Mouse (Mus musculus) heart, adult 2 months (tissue): ENCODE measurements around the gene Arhgef10l. TPM values are rescaled to one million over a fixed set of nuclear protein-coding genes. Genes with fewer than 3 reads are reported as not detected.
A peak's percentile ranks its signal among the peaks of the same experiment; 100 is the strongest.
"Not testable (repeated sequence)": the region's sequence is repeated elsewhere in the genome, so short reads cannot be mapped to it uniquely, and the experiment has no call there.

Experiments used
- DNase-seq, 2 experiments: peaks; one replicate each; pipeline ENCODE4 v3.0.0; 2021
- H3K27ac ChIP-seq: fragments of 200-600 bp; 2 replicates; pipeline ENCODE4 v1.8.1; 2022
- H3K27me3 ChIP-seq: fragments of 200-500 bp; 2 replicates; pipeline ENCODE4 v1.6.1; 2012; ENCODE audit warnings: mild to moderate bottlenecking, low read length, inconsistent platforms, mixed read lengths; ENCODE audit not compliant: control insufficient read depth, insufficient read depth
- H3K36me3 ChIP-seq: fragments of 200-500 bp; 2 replicates; pipeline ENCODE4 v1.6.1; 2012; ENCODE audit warnings: low read length, inconsistent platforms; ENCODE audit not compliant: control insufficient read depth, insufficient read depth
- H3K4me1 ChIP-seq: fragments of 200-500 bp; 2 replicates; pipeline ENCODE4 v1.6.1; 2011; ENCODE audit warnings: low read length; ENCODE audit not compliant: control insufficient read depth, insufficient read depth
- H3K4me3 ChIP-seq: fragments of 200-600 bp; 2 replicates; pipeline ENCODE4 v1.8.1; 2022
- H3K79me2 ChIP-seq: fragments of 200-500 bp; replicated peaks from 2 replicates; pipeline ENCODE4 v1.6.1; 2012; ENCODE audit warnings: mild to moderate bottlenecking, inconsistent platforms, low read length, moderate library complexity, mixed read lengths; ENCODE audit not compliant: control insufficient read depth, insufficient read depth
- H3K9ac ChIP-seq: fragments of 200-500 bp; 2 replicates; pipeline ENCODE4 v1.6.1; 2012; ENCODE audit warnings: low read depth, mild to moderate bottlenecking, control low read depth, inconsistent platforms, low read length, mixed read lengths
- CTCF ChIP-seq: fragments of 200-600 bp; IDR thresholded peaks from 2 replicates; pipeline ENCODE4 v1.8.1; 2022; ENCODE audit warnings: antibody characterized with exemption, mild to moderate bottlenecking, moderate library complexity
- EP300 ChIP-seq: fragments of 200-500 bp; IDR thresholded peaks from 2 replicates; pipeline ENCODE4 v1.6.1; 2011; ENCODE audit warnings: low read depth, low read length, control low read depth; ENCODE audit not compliant: insufficient read depth
- POLR2A ChIP-seq: fragments of 200-500 bp; IDR thresholded peaks from 2 replicates; pipeline ENCODE4 v1.6.1; 2011; ENCODE audit warnings: mild to moderate bottlenecking, low read depth, low read length, control low read depth; ENCODE audit not compliant: insufficient read depth
- WGBS: fragments of 180-500 bp; shearing (Covaris S2); methylation state at CpG from one replicate; pipeline ENCODE4 v1.1.7; 2018; 5-methylcytosine and 5-hydroxymethylcytosine counted together
- intact Hi-C: fragments of 180-260 bp; cut with DNase I; formaldehyde crosslinking; loops from one replicate; pipeline ENCODE4 v1.15.1; 2025
- polyA plus RNA-seq: library from polyadenylated mRNA; depleted of rRNA; stranded (reverse); fragments of >200 nt; gene quantifications from 2 replicates; pipeline ENCODE4 v1.2.3, GENCODE M21; 2012
- total RNA-seq, 2 experiments: library from RNA; stranded (reverse); gene quantifications; 2 replicates each; pipeline ENCODE4 v1.2.3; 2021

The Arhgef10l gene
- total and polyA plus RNA-seq, 3 experiments, result 54.7 to 74.4 (median 61.0) TPM

DNA sequence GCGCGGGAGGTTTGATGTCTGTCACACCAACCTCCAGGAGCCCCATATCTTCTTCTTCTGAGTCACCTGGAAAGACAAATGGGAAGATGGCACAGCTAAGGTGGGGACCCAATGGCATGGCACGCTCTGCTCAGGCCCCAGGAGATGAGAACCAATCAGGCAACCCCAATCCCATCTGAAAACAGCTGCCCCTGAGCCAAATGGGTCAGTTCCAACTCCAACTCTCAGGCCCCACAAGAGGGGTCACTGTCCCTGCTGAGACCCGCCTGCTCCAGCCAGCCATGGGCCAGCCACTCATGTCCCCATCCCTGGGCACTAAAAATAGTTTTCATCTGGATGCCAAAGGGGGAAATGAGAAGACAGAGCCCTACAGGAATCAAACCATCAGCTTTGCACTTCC is 84.9 kb downstream of the Arhgef10l start:
- Histone ChIP-seq H3K4me3 (peak overlapping the region; percentile 51), H3K36me3 (no peaks in the 10 kb centered on the region), H3K27ac (peak overlapping the region; percentile 92), H3K4me1 (no peaks in the 10 kb centered on the region), H3K9ac (no peak overlapping the region), H3K79me2 (no peaks in the 10 kb centered on the region), H3K27me3 (no peaks in the 10 kb centered on the region)
- WGBS, result 67% methylated on average over 4 of the region's 4 CpGs
- DNase-seq, result peak; percentile 30 to 42
- intact Hi-C loops, result no loop called here
- no peak for TF ChIP-seq EP300
- TF ChIP-seq CTCF, result no peak
- no peak for TF ChIP-seq POLR2A

DNA sequence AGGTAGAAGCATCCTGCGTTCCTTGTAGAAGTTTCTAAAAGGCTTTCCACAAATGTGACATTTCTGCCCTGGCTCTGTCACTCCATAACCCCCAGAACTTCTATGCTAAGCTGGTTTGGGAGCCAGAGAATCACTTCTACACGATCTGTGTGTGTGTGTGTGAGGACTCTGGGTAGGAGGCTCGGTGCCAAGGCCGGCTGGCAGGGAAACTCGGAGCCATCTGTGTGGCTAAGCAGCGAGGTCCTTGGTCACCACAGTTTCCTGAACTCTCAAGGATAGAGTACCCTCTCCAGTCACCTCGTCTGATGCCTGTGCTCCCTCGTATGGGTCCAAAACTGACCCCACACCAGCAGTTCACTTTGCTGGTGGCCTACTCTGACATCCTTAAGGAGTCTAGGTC is 86.2 kb downstream of the Arhgef10l start:
- Histone ChIP-seq H3K9ac (no peak overlapping the region), H3K79me2 (no peaks in the 10 kb centered on the region), H3K27ac (no peak overlapping the region), H3K4me1 (no peaks in the 10 kb centered on the region), H3K27me3 (no peaks in the 10 kb centered on the region), H3K4me3 (no peak overlapping the region), H3K36me3 (no peaks in the 10 kb centered on the region)
- no peak for TF ChIP-seq EP300
- no peak for TF ChIP-seq CTCF
- no peak for TF ChIP-seq POLR2A
- DNase-seq, result no peak
- intact Hi-C loops, result no loop called here
- 46% methylated on average over 8 of the region's 8 CpGs for WGBS

GRCm38 (mm10) chr4:140579149-140579548 is 86.7 kb downstream of the Arhgef10l start:
- H3K36me3 ChIP-seq, result no peaks in the 10 kb centered on the region
- intact Hi-C loops, result no loop called here
- WGBS, result 89% methylated on average over 13 of the region's 13 CpGs

GRCm38 (mm10) chr4:140576628-140577027 is 89.2 kb downstream of the Arhgef10l start:
- DNase-seq, result no peak
- H3K36me3 ChIP-seq, result no peaks in the 10 kb centered on the region
- no peak overlapping the region for H3K27ac ChIP-seq
- no peaks in the 10 kb centered on the region; the same call in 1 of the 2 replicates for H3K4me1 ChIP-seq
- H3K79me2 ChIP-seq, result no peaks in the 10 kb centered on the region
- no peak overlapping the region for H3K4me3 ChIP-seq
- TF ChIP-seq CTCF, result no peak
- TF ChIP-seq EP300, result no peak
- H3K9ac ChIP-seq, result no peak overlapping the region
- H3K27me3 ChIP-seq, result no peaks in the 10 kb centered on the region
- intact Hi-C loops, result no loop called here
- WGBS, result 97% methylated on average over 16 of the region's 16 CpGs

More at GRCm38 (mm10) chr4:140579149-140579548, 86.7 kb downstream of the Arhgef10l start:
- Histone ChIP-seq H3K79me2 (no peaks in the 10 kb centered on the region), H3K9ac (no peak overlapping the region), H3K4me3 (no peak overlapping the region), H3K27ac (no peak overlapping the region), H3K27me3 (no peaks in the 10 kb centered on the region), H3K4me1 (no peaks in the 10 kb centered on the region)
- TF ChIP-seq POLR2A (no peak), CTCF (no peak), EP300 (no peak)
- DNase-seq, result no peak

DNA sequence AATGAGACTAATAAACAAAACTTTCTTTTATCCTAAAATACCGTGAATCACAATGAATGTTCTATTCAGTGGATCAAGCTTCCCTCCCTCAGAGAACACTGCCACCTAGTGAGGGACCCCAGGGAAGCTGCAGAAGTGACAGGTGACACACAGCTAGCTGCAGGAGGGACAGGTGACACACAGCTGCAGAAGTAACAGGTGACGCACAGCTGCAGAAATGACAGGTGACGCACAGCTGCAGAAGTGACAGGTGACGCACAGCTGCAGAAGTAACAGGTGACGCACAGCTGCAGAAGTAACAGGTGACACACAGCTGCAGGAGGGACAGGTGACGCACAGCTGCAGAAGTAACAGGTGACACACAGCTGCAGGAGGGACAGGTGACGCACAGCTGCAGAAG is 90.9 kb downstream of the Arhgef10l start:
- WGBS, result 90% methylated on average over 7 of the region's 7 CpGs
- H3K9ac ChIP-seq, H3K36me3 ChIP-seq, H3K79me2 ChIP-seq, intact Hi-C loops, H3K27ac ChIP-seq, H3K4me3 ChIP-seq, H3K27me3 ChIP-seq, DNase-seq, H3K4me1 ChIP-seq: not testable (repeated sequence)
- TF ChIP-seq CTCF, result peak; percentile 27

DNA sequence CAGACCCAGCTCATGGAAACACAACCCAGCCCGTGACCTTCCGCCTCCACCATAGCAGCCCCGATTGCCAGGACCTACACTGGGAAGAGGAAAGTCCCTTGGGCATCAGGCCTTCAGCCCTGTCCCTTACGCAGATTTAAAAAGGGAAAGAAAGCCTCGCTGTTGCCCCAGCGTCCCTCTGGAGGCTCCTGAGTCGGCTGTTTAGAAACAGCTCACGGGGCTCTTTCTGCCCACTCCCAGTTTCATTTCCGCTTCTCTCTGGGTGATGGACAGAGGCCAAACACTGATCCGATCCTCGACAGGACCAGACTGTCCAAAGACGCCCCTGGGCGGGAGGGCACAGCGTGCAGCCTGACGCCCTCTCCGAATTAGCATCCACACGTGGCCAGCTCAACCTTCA is 93.4 kb downstream of the Arhgef10l start:
- intact Hi-C loops, result no loop called here
- Histone ChIP-seq H3K4me3 (no peak overlapping the region), H3K27ac (no peak overlapping the region), H3K36me3 (no peaks in the 10 kb centered on the region), H3K79me2 (no peaks in the 10 kb centered on the region), H3K4me1 (no peaks in the 10 kb centered on the region; the same call in 1 of the 2 replicates), H3K27me3 (no peaks in the 10 kb centered on the region), H3K9ac (no peak overlapping the region)
- DNase-seq, result peak in 1 of 2 experiments; percentile 67
- 70% methylated on average over 17 of the region's 17 CpGs for WGBS
- TF ChIP-seq CTCF, result no peak
- TF ChIP-seq EP300, result no peak
- TF ChIP-seq POLR2A, result no peak

GRCm38 (mm10) chr4:140569394-140569793 is 96.4 kb downstream of the Arhgef10l start:
- H3K9ac ChIP-seq, result no peak overlapping the region
- H3K79me2 ChIP-seq, result no peaks in the 10 kb centered on the region
- intact Hi-C loops, result no loop called here
- H3K36me3 ChIP-seq, result no peaks in the 10 kb centered on the region
- WGBS, result 58% methylated on average over 2 of the region's 2 CpGs
- H3K27ac ChIP-seq, result no peak overlapping the region
- no peaks in the 10 kb centered on the region; the same call in 1 of the 2 replicates for H3K4me1 ChIP-seq
- H3K4me3 ChIP-seq, result no peak overlapping the region
- H3K27me3 ChIP-seq, result no peaks in the 10 kb centered on the region
- TF ChIP-seq CTCF (no peak), POLR2A (no peak), EP300 (no peak)
- no peak for DNase-seq
